Mouse (Mus musculus) MEL (cell line): ENCODE measurements around the gene Stag1. TPM values are rescaled to one million over a fixed set of nuclear protein-coding genes. Genes with fewer than 3 reads are reported as not detected.

Source experiments
- DNase-seq: peaks from one replicate; pipeline ENCODE4 v3.0.0; 2011; ENCODE audit warnings: low read depth, low spot score
- H3K27ac ChIP-seq: 2 replicates; pipeline ENCODE4 v1.5.1; 2012; ENCODE audit warnings: low read depth, mild to moderate bottlenecking, control low read depth, low read length, moderate library complexity; ENCODE audit not compliant: control insufficient read depth
- H3K27me3 ChIP-seq, 2 experiments: fragments of 150-350 bp in 1 of 2; sonication (generic) in 1 of 2; 2 replicates each; pipeline ENCODE4 v1.6.1; 2012; ENCODE audit warnings: low read length in 2 of 2, mild to moderate bottlenecking in 2 of 2, improper control_type of control experiment in 1 of 2, moderate library complexity in 1 of 2; ENCODE audit not compliant: insufficient read depth in 2 of 2, control insufficient read depth in 1 of 2
- H3K36me3 ChIP-seq, 2 experiments: 2 replicates each; pipeline ENCODE4 v1.6.1; 2012 to 2014; ENCODE audit warnings: low read length in 2 of 2, improper control_type of control experiment in 1 of 2, inconsistent platforms in 1 of 2, mild to moderate bottlenecking in 1 of 2; ENCODE audit not compliant: insufficient read depth in 2 of 2, control insufficient read depth in 1 of 2
- H3K4me1 ChIP-seq, 2 experiments: fragments of 150-350 bp in 1 of 2; sonication (generic) in 1 of 2; 2 replicates each; pipeline ENCODE4 v1.6.1; 2012; ENCODE audit warnings: low read length in 2 of 2, improper control_type of control experiment in 1 of 2, mild to moderate bottlenecking in 1 of 2; ENCODE audit not compliant: insufficient read depth in 2 of 2, control insufficient read depth in 1 of 2
- H3K4me3 ChIP-seq, 2 experiments: fragments of 150-350 bp in 1 of 2; sonication (generic) in 1 of 2; 2 replicates each; pipeline ENCODE4 v1.5.1; 2012; ENCODE audit warnings: low read depth in 2 of 2, low read length in 2 of 2, mild to moderate bottlenecking in 2 of 2, moderate library complexity in 2 of 2, control low read depth in 1 of 2, improper control_type of control experiment in 1 of 2; ENCODE audit not compliant: control insufficient read depth in 1 of 2, insufficient read depth in 1 of 2
- H3K79me2 ChIP-seq: 2 replicates; pipeline ENCODE4 v1.6.1; 2012; ENCODE audit warnings: mild to moderate bottlenecking, low read length, moderate library complexity; ENCODE audit not compliant: control insufficient read depth, poor library complexity, insufficient read depth
- H3K9ac ChIP-seq: 2 replicates; pipeline ENCODE4 v1.6.1; 2012; ENCODE audit warnings: low read depth, mild to moderate bottlenecking, control low read depth, low read length, moderate library complexity; ENCODE audit not compliant: control insufficient read depth, poor library complexity, severe bottlenecking
- H3K9me3 ChIP-seq: fragments of 150-350 bp; sonication (generic); replicated peaks from 2 replicates; pipeline ENCODE4 v1.6.1; 2012; ENCODE audit warnings: mild to moderate bottlenecking, low read length, improper control_type of control experiment, moderate library complexity; ENCODE audit not compliant: insufficient read depth
- CHD1 ChIP-seq: IDR thresholded peaks from 2 replicates; pipeline ENCODE4 v1.6.1; 2012; ENCODE audit warnings: low read depth, mild to moderate bottlenecking, inconsistent platforms, low read length, improper control_type of control experiment
- CHD2 ChIP-seq: IDR thresholded peaks from 2 replicates; pipeline ENCODE4 v1.6.1; 2011; ENCODE audit warnings: low read length, improper control_type of control experiment
- EP300 ChIP-seq, 2 experiments: IDR thresholded peaks; 2 replicates each; pipeline ENCODE4 v1.6.1; 2011; ENCODE audit warnings: improper control_type of control experiment in 2 of 2, low read length in 2 of 2, low read depth in 1 of 2, mild to moderate bottlenecking in 1 of 2
- ETS1 ChIP-seq: IDR thresholded peaks from 2 replicates; pipeline ENCODE4 v1.6.1; 2012; ENCODE audit warnings: low read depth, mild to moderate bottlenecking, inconsistent platforms, low read length, improper control_type of control experiment, moderate library complexity
- GATA1 ChIP-seq: IDR thresholded peaks from 2 replicates; pipeline ENCODE4 v1.6.1; 2011; ENCODE audit warnings: low read depth, low read length, improper control_type of control experiment
- KAT2A ChIP-seq: conservative IDR thresholded peaks from 2 replicates; pipeline ENCODE4 v1.6.1; 2012; ENCODE audit warnings: low read depth, low read length, improper control_type of control experiment, inconsistent platforms
- MAFK ChIP-seq: IDR thresholded peaks from 2 replicates; pipeline ENCODE4 v1.6.1; 2011; ENCODE audit warnings: low read depth, mild to moderate bottlenecking, low read length, improper control_type of control experiment, borderline replicate concordance
- MAX ChIP-seq: IDR thresholded peaks from 2 replicates; pipeline ENCODE4 v1.6.1; 2011; ENCODE audit warnings: low read length, improper control_type of control experiment
- MYC ChIP-seq: IDR thresholded peaks from 2 replicates; pipeline ENCODE4 v1.6.1; 2011; ENCODE audit warnings: low read depth, mild to moderate bottlenecking, low read length, improper control_type of control experiment, moderate library complexity
- NRF1 ChIP-seq: IDR thresholded peaks from 2 replicates; pipeline ENCODE4 v1.6.1; 2014; ENCODE audit warnings: low read depth, mild to moderate bottlenecking, inconsistent platforms, low read length, improper control_type of control experiment, moderate library complexity; ENCODE audit not compliant: poor library complexity, insufficient read depth, severe bottlenecking
- POLR2A ChIP-seq, 2 experiments: IDR thresholded peaks; 2 replicates each; pipeline ENCODE4 v1.6.1; 2011 to 2012; ENCODE audit warnings: low read length in 2 of 2, mild to moderate bottlenecking in 2 of 2, control low read depth in 1 of 2, improper control_type of control experiment in 1 of 2, low read depth in 1 of 2, moderate library complexity in 1 of 2; ENCODE audit not compliant: control insufficient read depth in 1 of 2, insufficient read depth in 1 of 2, poor library complexity in 1 of 2
- POLR2AphosphoS2 ChIP-seq: IDR thresholded peaks from 2 replicates; pipeline ENCODE4 v1.6.1; 2011; ENCODE audit warnings: low read length, improper control_type of control experiment
- POLR2AphosphoS5 ChIP-seq: IDR thresholded peaks from 2 replicates; pipeline ENCODE4 v1.6.1; 2012; ENCODE audit warnings: low read depth, borderline replicate concordance, mild to moderate bottlenecking, inconsistent platforms, low read length, moderate library complexity, mixed read lengths
- RCOR1 ChIP-seq: IDR thresholded peaks from 2 replicates; pipeline ENCODE4 v1.6.1; 2012; ENCODE audit warnings: low read depth, mild to moderate bottlenecking, inconsistent platforms, low read length, improper control_type of control experiment
- SIN3A ChIP-seq: IDR thresholded peaks from 2 replicates; pipeline ENCODE4 v1.6.1; 2012; ENCODE audit warnings: low read length, improper control_type of control experiment, inconsistent platforms
- TAL1 ChIP-seq: IDR thresholded peaks from 2 replicates; pipeline ENCODE4 v1.6.1; 2012; ENCODE audit warnings: mild to moderate bottlenecking, inconsistent platforms, low read length, moderate library complexity, mixed read lengths
- TCF12 ChIP-seq: IDR thresholded peaks from 2 replicates; pipeline ENCODE4 v1.6.1; 2014; ENCODE audit warnings: low read depth, mild to moderate bottlenecking, inconsistent platforms, low read length, improper control_type of control experiment, moderate library complexity
- ZMIZ1 ChIP-seq: IDR thresholded peaks from 2 replicates; pipeline ENCODE4 v1.6.1; 2012; ENCODE audit warnings: low read depth, mild to moderate bottlenecking, inconsistent platforms, low read length, improper control_type of control experiment, moderate library complexity
- polyA plus RNA-seq, 2 experiments: library from polyadenylated mRNA; stranded (reverse) in 1 of 2; unstranded in 1 of 2; fragments of >175 nt in 1 of 2; fragments of >200 nt in 1 of 2; gene quantifications; 2 replicates each; pipeline versions ENCODE4 v1.2.1 to v1.2.4; 2012; ENCODE audit warnings: low replicate concordance in 2 of 2, low read depth in 1 of 2; ENCODE audit not compliant: insufficient read length in 2 of 2, insufficient read depth in 1 of 2, missing spikeins in 1 of 2
- total RNA-seq: library from RNA; depleted of rRNA; stranded (reverse); fragments of 300-350 nt; gene quantifications from 2 replicates; pipeline ENCODE4 v1.2.3, GENCODE M21; 2012

Stag1 gene
- total and polyA plus RNA-seq, 3 experiments, result 30.1 to 41.7 TPM; not detected in 1

DNA sequence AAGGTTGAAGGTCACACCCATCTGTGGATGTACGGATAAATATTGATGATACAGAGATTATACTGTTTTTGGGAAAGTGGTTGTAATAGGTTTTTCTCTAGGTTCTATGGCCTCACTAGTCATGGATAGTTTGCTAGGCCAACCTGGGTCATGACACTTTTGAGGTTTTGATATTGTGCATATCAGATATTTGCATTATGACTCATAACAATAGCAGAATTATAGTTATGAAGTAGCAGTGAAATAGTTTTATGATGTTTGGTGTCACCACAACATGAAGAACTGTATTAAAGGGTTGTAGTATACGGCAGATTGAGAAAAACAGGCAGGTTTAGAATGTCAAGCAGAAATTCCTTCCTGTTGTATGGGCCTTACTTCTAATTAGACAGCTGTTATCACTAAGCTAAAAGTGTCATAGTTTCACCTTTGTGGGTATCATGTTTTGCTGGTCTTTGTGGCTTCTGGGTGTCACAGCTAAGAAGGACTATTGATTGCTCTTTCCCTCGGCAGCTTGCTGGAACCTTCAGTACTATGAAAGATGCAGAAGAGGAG is 92.2 kb downstream of the Stag1 start:
- Histone ChIP-seq H3K36me3 (peaks cover 0 to 43% of the 10 kb centered on the region in 2 experiments; a peak in 2 of 4 replicates), H3K79me2 (peaks cover 43% of the 10 kb centered on the region), H3K4me3 (no peak overlapping the region), H3K9ac (no peak overlapping the region), H3K4me1 (peaks cover 16 to 17% of the 10 kb centered on the region in 2 experiments), H3K27ac (no peak overlapping the region), H3K27me3 (no peaks in the 10 kb centered on the region), H3K9me3 (no peaks in the 10 kb centered on the region)
- no peak for TF ChIP-seq KAT2A
- peak in 1 of 2 experiments; percentile 10; a peak in 1 of 4 replicates for TF ChIP-seq EP300 (IDR thresholded peaks at IDR 0.05; ENCODE audit: low read depth in 1 of 2, low read length in 2 of 2)
- DNase-seq, result no peak

DNA sequence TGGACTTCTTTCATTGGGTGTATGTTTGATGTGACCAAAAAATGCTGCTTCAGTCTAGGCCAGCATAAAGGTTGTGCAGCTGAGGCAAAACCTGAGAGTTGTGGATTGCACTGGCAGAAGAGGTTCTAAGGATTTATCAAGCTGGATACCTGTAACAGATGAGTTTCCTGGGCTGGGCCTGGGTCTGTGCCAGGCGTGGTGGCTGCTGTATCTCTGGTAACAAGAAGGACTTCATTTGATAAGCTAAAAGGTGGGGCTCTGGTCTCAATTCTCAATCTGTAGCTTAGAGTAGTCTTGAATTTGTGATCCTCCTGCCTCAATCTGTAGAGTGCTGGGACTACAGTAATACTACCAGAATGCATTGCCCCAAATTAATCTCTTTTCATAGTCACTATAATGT is 94.6 kb downstream of the Stag1 start:
- peaks cover 36% of the 10 kb centered on the region for H3K79me2 ChIP-seq
- H3K27ac ChIP-seq, result no peak overlapping the region
- H3K9ac ChIP-seq, result no peak overlapping the region
- no peaks in the 10 kb centered on the region for H3K27me3 ChIP-seq
- no peaks in the 10 kb centered on the region for H3K9me3 ChIP-seq
- TF ChIP-seq TAL1, result peak; percentile 70
- TF ChIP-seq GATA1, result peak; percentile 79
- peak; percentile 74 for TF ChIP-seq ETS1
- TF ChIP-seq POLR2A (IDR thresholded peaks at IDR 0.05; ENCODE audit: control insufficient read depth in 1 of 2, insufficient read depth in 1 of 2, low read depth in 1 of 2, low read length in 2 of 2, poor library complexity in 1 of 2), result no peak
- TF ChIP-seq SIN3A, result peak; percentile 34; the same call in 1 of the 2 replicates
- TF ChIP-seq ZMIZ1, result no peak
- peak; percentile 79 to 83 for TF ChIP-seq EP300 (IDR thresholded peaks at IDR 0.05; ENCODE audit: low read depth in 1 of 2, low read length in 2 of 2)
- TF ChIP-seq CHD2, result no peak
- TF ChIP-seq RCOR1, result peak; percentile 87
- no peak for TF ChIP-seq POLR2AphosphoS5
- TF ChIP-seq TCF12, result peak; percentile 88
- TF ChIP-seq MYC, result no peak
- TF ChIP-seq, all 39 proteins: peak for 7
- Histone ChIP-seq H3K4me1 (peaks cover 20 to 28% of the 10 kb centered on the region in 2 experiments), H3K4me3 (no peak overlapping the region), H3K36me3 (peaks cover 0 to 54% of the 10 kb centered on the region in 2 experiments; a peak in 2 of 4 replicates)
- DNase-seq, result peak; percentile 82

DNA sequence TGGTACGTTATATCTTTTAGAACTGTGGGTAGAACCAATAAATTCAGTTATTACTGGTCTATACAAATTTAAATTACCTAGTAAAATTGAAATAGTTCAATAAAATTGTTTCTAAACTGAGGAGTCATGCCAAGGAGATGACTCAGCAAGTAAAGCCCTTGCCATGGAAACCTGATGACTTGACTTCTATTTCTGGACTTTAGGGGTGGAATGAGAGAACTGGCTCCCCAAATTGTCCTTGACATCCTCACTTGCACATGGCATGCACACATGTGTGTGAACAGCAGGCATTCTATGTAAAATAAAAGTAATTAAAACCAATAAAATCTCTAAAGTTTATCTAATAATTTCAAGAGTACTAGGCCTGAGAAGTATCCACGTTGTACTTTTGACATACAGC is 98.9 kb downstream of the Stag1 start:
- H3K79me2 ChIP-seq, result peaks cover 28% of the 10 kb centered on the region
- peak; percentile 45 for DNase-seq
- no peak for TF ChIP-seq NRF1
- TF ChIP-seq MAFK, result peak; percentile 63; the same call in 1 of the 2 replicates
- TF ChIP-seq CHD1, result no peak
- TF ChIP-seq POLR2AphosphoS2, result no peak
- TF ChIP-seq MAX, result no peak

More for the DNA sequence above, 98.9 kb downstream of the Stag1 start:
- no peak overlapping the region for H3K9ac ChIP-seq
- no peak overlapping the region for H3K27ac ChIP-seq
- peaks cover 0 to 35% of the 10 kb centered on the region in 2 experiments; a peak in 2 of 4 replicates for H3K36me3 ChIP-seq
- no peak overlapping the region for H3K4me3 ChIP-seq
- H3K9me3 ChIP-seq, result no peaks in the 10 kb centered on the region
- H3K27me3 ChIP-seq, result no peaks in the 10 kb centered on the region
- peaks cover 17 to 26% of the 10 kb centered on the region in 2 experiments for H3K4me1 ChIP-seq
